Mouse (Mus musculus) myocyte (in vitro differentiated cells): ENCODE results near the gene Izumo2.

ENCODE experiments used
- E2F4 ChIP-seq: IDR thresholded peaks from one replicate; pipeline ENCODE4 v1.6.1; 2011; ENCODE audit warnings: mild to moderate bottlenecking, control low read depth, moderate library complexity; ENCODE audit not compliant: insufficient read depth
- MAX ChIP-seq: IDR thresholded peaks from one replicate; pipeline ENCODE4 v1.6.1; 2011; ENCODE audit warnings: low read depth, mild to moderate bottlenecking, control low read depth
- POLR2A ChIP-seq: IDR thresholded peaks from one replicate; pipeline ENCODE4 v1.6.1; 2011; ENCODE audit warnings: low read depth, mild to moderate bottlenecking, control low read depth, moderate library complexity; ENCODE audit not compliant: insufficient read length
- REST ChIP-seq: IDR thresholded peaks from one replicate; pipeline ENCODE4 v1.6.1; 2011; ENCODE audit warnings: mild to moderate bottlenecking, control low read depth, moderate library complexity; ENCODE audit not compliant: insufficient read depth, insufficient read length

- no peak for TF ChIP-seq E2F4
- no peak for TF ChIP-seq POLR2A
- TF ChIP-seq MAX = no peak
- TF ChIP-seq REST = no peak
Measured at GRCm38 (mm10) chr7:44670803-44671202, 37.7 kb upstream of the Izumo2 start, which contains the start of gene Myh14.
